Mouse (Mus musculus): Measurements from ENCODE around the gene Dao. TPM values are rescaled to one million over a fixed set of nuclear protein-coding genes. Genes with fewer than 3 reads are reported as not detected.

Dao gene
- polyA plus RNA-seq, 1 experiment = not detected

GRCm38 (mm10) chr5:114034393-114034792, 30.9 kb downstream of the Dao start:
- Histone ChIP-seq H3K4me1 (ENCODE audit: control insufficient read depth, insufficient read depth, low read length) (no peaks in the 10 kb centered on the region), H3K4me3 (ENCODE audit: insufficient read depth, low read length) (no peak overlapping the region), H3K27ac (ENCODE audit: insufficient read depth, low read length) (no peak overlapping the region)
- TF ChIP-seq CTCF (IDR thresholded peaks at IDR 0.05; ENCODE audit: extremely low read depth, insufficient read depth, low read length) (no peak), POLR2A (IDR thresholded peaks at IDR 0.05; ENCODE audit: extremely low read depth, insufficient read depth, low read length) (no peak)

- H3K4me3 ChIP-seq (ENCODE audit: insufficient read depth, low read length) = no peak overlapping the region
Observed at GRCm38 (mm10) chr5:114035111-114035510, 31.6 kb downstream of the Dao start.

DNA sequence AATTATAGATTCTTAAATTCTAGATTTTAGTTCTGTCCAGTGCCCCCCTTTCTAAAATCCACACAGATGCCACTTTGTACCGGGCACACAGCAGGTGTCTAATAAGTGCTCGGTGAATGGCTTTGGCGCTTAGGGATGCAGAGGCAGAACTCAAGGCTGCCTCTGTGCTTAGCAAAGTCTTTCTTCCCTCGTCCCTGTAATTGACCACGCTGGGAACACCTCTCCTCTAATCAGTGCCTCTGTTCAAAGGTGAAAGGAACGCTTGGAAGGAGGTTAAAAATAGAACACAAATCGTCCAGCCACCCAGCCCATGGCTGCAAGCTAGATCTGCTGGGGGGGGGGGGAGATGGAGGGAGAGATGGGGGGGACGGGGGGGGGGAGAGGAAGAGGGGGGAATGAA, 37.0 kb downstream of the Dao start:
- Histone ChIP-seq H3K4me1 (ENCODE audit: control insufficient read depth, insufficient read depth, low read length) (no peaks in the 10 kb centered on the region), H3K4me3 (ENCODE audit: insufficient read depth, low read length) (no peak overlapping the region), H3K27ac (ENCODE audit: insufficient read depth, low read length) (no peak overlapping the region)
- TF ChIP-seq CTCF (IDR thresholded peaks at IDR 0.05; ENCODE audit: extremely low read depth, insufficient read depth, low read length) = no peak
- TF ChIP-seq POLR2A (IDR thresholded peaks at IDR 0.05; ENCODE audit: extremely low read depth, insufficient read depth, low read length) = no peak

More at GRCm38 (mm10) chr5:114035111-114035510, 31.6 kb downstream of the Dao start:
- TF ChIP-seq CTCF (IDR thresholded peaks at IDR 0.05; ENCODE audit: extremely low read depth, insufficient read depth, low read length) = no peak
- TF ChIP-seq POLR2A (IDR thresholded peaks at IDR 0.05; ENCODE audit: extremely low read depth, insufficient read depth, low read length) = no peak
- H3K27ac ChIP-seq (ENCODE audit: insufficient read depth, low read length) = no peak overlapping the region
- H3K4me1 ChIP-seq (ENCODE audit: control insufficient read depth, insufficient read depth, low read length) = no peaks in the 10 kb centered on the region

DNA sequence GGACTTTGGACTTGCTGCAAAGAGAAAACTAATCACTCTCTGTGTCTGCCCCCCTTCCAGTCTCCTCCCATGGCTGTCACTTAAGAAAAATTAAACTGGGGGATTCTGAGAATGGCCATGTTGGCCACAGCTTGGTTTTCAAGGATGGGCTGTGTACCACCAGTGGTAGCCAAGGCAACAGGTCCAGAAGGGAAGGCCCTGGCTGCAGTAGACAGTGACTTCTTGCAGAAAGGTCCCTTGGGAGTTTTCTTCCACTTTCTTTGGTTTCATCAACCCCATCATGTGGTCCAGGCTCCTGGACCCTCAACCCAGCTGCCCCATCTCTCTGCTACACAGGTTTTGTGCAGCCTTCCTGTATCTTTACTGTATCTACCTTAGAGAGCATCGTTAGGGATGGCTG, 37.4 kb downstream of the Dao start:
- no peak overlapping the region for H3K27ac ChIP-seq (ENCODE audit: insufficient read depth, low read length)
- H3K4me1 ChIP-seq (ENCODE audit: control insufficient read depth, insufficient read depth, low read length) = no peaks in the 10 kb centered on the region
- no peak for TF ChIP-seq CTCF (IDR thresholded peaks at IDR 0.05; ENCODE audit: extremely low read depth, insufficient read depth, low read length)
- no peak for TF ChIP-seq POLR2A (IDR thresholded peaks at IDR 0.05; ENCODE audit: extremely low read depth, insufficient read depth, low read length)
- no peak overlapping the region for H3K4me3 ChIP-seq (ENCODE audit: insufficient read depth, low read length)

GRCm38 (mm10) chr5:114041327-114041930, 37.9 kb downstream of the Dao start:
- no peaks in the 10 kb centered on the region for H3K4me1 ChIP-seq (ENCODE audit: control insufficient read depth, insufficient read depth, low read length)
- no peak overlapping the region for H3K27ac ChIP-seq (ENCODE audit: insufficient read depth, low read length)
- TF ChIP-seq CTCF (IDR thresholded peaks at IDR 0.05; ENCODE audit: extremely low read depth, insufficient read depth, low read length) = no peak
- no peak for TF ChIP-seq POLR2A (IDR thresholded peaks at IDR 0.05; ENCODE audit: extremely low read depth, insufficient read depth, low read length)
- H3K4me3 ChIP-seq (ENCODE audit: insufficient read depth, low read length) = no peak overlapping the region

DNA sequence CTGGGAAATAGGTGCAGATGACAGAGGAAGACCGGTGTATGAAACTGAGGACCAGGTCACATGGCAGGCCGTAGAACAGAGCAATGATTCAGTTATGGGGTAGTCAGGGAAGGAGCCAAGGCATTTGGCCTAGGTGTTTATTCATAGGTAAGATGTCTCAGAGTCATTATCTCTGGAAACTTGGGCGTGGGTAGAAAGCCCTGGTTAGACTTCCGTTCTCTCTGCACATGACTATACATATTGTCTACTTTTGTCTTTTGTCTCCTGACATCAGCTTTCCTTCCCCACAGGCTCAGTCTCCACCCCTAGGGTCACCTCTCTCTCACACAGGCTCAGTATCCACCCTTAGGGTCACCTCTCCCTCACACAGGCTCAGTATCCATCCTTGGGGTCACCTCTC, 40.3 kb downstream of the Dao start:
- Histone ChIP-seq H3K4me1 (ENCODE audit: control insufficient read depth, insufficient read depth, low read length) (no peaks in the 10 kb centered on the region), H3K27ac (ENCODE audit: insufficient read depth, low read length) (no peak overlapping the region), H3K4me3 (ENCODE audit: insufficient read depth, low read length) (no peak overlapping the region)
- TF ChIP-seq POLR2A (IDR thresholded peaks at IDR 0.05; ENCODE audit: extremely low read depth, insufficient read depth, low read length) (no peak), CTCF (IDR thresholded peaks at IDR 0.05; ENCODE audit: extremely low read depth, insufficient read depth, low read length) (no peak)

DNA sequence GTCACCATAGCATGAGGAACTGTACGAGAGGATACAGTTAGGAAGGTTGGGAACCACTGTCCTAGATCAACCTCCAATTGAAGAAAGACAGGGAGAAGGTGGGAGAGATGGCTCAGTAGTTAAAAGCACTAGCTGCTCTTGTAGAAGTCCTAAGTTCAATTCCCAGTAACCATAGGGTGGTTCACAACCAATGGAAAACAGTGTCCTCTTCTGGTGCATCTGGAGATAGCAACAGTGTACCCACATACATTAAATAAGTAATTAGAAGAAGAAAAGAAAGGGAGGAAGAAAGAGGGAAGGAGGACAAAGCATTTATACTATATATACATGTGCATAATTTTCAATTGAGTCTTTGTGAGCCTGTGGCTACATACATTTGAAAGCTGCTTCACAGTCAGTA, 41.6 kb downstream of the Dao start:
- Histone ChIP-seq H3K4me1 (ENCODE audit: control insufficient read depth, insufficient read depth, low read length) (no peaks in the 10 kb centered on the region), H3K27ac (ENCODE audit: insufficient read depth, low read length) (no peak overlapping the region), H3K4me3 (ENCODE audit: insufficient read depth, low read length) (no peak overlapping the region)
- no peak for TF ChIP-seq POLR2A (IDR thresholded peaks at IDR 0.05; ENCODE audit: extremely low read depth, insufficient read depth, low read length)

- H3K4me3 ChIP-seq (ENCODE audit: insufficient read depth, low read length) = no peak overlapping the region
- no peaks in the 10 kb centered on the region for H3K4me1 ChIP-seq (ENCODE audit: control insufficient read depth, insufficient read depth, low read length)
- TF ChIP-seq POLR2A (IDR thresholded peaks at IDR 0.05; ENCODE audit: extremely low read depth, insufficient read depth, low read length) (no peak), CTCF (IDR thresholded peaks at IDR 0.05; ENCODE audit: extremely low read depth, insufficient read depth, low read length) (no peak)
- H3K27ac ChIP-seq (ENCODE audit: insufficient read depth, low read length) = no peak overlapping the region
Observed at GRCm38 (mm10) chr5:114046151-114046550, 42.6 kb downstream of the Dao start.

DNA sequence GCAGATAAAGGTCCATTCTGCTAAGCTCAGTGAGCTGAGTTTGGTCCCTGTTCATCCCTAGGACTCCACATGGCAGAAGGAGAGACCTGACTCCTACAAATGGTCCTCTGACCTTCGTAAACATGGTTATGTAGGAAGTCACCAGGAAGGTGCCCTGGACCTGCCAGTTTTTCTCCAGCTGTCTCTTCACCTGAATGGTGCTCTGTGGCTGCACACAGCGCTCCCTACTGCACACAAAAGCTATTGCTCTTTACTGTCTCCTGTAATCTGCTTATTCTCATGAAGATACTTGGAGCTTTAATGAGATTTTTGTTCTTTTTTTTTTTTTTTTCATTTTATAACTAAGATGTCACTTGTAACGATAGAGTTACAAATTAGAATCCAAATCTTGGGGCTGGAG, 43.1 kb downstream of the Dao start:
- Histone ChIP-seq H3K4me1 (ENCODE audit: control insufficient read depth, insufficient read depth, low read length) (no peaks in the 10 kb centered on the region), H3K4me3 (ENCODE audit: insufficient read depth, low read length) (no peak overlapping the region), H3K27ac (ENCODE audit: insufficient read depth, low read length) (no peak overlapping the region)
- TF ChIP-seq CTCF (IDR thresholded peaks at IDR 0.05; ENCODE audit: extremely low read depth, insufficient read depth, low read length) (0 out of 2 replicates have a peak, but pooled peaks have one; percentile 24), POLR2A (IDR thresholded peaks at IDR 0.05; ENCODE audit: extremely low read depth, insufficient read depth, low read length) (no peak)

DNA sequence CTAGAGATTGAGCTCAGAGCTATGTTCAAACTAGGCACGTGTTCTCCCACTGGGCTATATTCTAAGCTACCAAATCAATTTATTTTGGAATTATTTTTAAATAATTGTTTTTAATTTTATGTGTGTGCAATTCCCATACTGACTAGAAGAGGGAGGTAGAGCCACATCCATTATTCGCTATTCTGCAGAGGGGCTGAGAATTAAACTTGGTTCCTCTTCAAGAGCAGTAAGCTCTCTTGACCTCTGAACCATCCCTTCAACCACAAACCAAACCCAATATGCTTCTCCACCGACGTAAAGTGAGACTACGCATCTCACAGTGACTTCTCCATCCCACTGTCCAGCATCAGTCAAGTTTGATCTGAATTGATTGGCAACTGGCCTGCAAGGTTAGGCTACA, 43.7 kb downstream of the Dao start:
- no peak overlapping the region for H3K27ac ChIP-seq (ENCODE audit: insufficient read depth, low read length)
- no peak overlapping the region for H3K4me3 ChIP-seq (ENCODE audit: insufficient read depth, low read length)
- no peak for TF ChIP-seq POLR2A (IDR thresholded peaks at IDR 0.05; ENCODE audit: extremely low read depth, insufficient read depth, low read length)
- no peak for TF ChIP-seq CTCF (IDR thresholded peaks at IDR 0.05; ENCODE audit: extremely low read depth, insufficient read depth, low read length)
- no peaks in the 10 kb centered on the region for H3K4me1 ChIP-seq (ENCODE audit: control insufficient read depth, insufficient read depth, low read length)

All from cortical plate, adult 2 months (tissue).